Mouse (Mus musculus) embryonic stem cell, embryonic (primary cell): ENCODE data around the gene Neu2.

Experiments used
- CTCF ChIA-PET, 4 experiments: fragments of 300-600 bp in 2 of 4; fragments of 350-600 bp in 2 of 4; sonication (Branson Sonifier 250); formaldehyde crosslinking; loops; one replicate each; lab custom pipeline; 2022; ENCODE audit warnings: inconsistent platforms in 2 of 4; lab: Charles Lee
- POLR2A ChIA-PET, 4 experiments: fragments of 300-600 bp in 2 of 4; fragments of 350-600 bp in 2 of 4; sonication (Branson Sonifier 250); formaldehyde crosslinking; loops; one replicate each; lab custom pipeline; 2022; ENCODE audit warnings: antibody characterized with exemption in 4 of 4, inconsistent platforms in 1 of 4; lab: Charles Lee

Neu2 gene

GRCm38 (mm10) chr1:87623977-87624666 is 114.4 kb downstream of the Neu2 start:
- POLR2A ChIA-PET: interaction anchor here in 3 of 4 experiments (0.7 to 5.4 kb wide), 8 partner anchors 12 to 74 kb away, joined by 3 to 45 read pairs (median 4); no protein-coding TSS in a partner anchor

GRCm38 (mm10) chr1:87624826-87625225 is 115.1 kb downstream of the Neu2 start:
- POLR2A ChIA-PET: interaction anchor here in 3 of 4 experiments (0.6 to 5.4 kb wide), 8 partner anchors 11 to 1507 kb away, joined by 3 to 45 read pairs (median 4); no protein-coding TSS in a partner anchor
- CTCF ChIA-PET: interaction anchor here in 2 of 4 experiments (0.6 to 1.0 kb wide), 5 partner anchors 13 to 456 kb away, joined by 3 to 5 read pairs (median 3); no protein-coding TSS in a partner anchor

More at GRCm38 (mm10) chr1:87623977-87624666, 114.4 kb downstream of the Neu2 start:
- CTCF ChIA-PET: interaction anchor here in 1 of 4 experiments (0.9 to 1.6 kb wide), 3 partner anchors 13 to 16 kb away, joined by 3 to 4 read pairs (median 3); no protein-coding TSS in a partner anchor

- POLR2A ChIA-PET: interaction anchor here in 3 of 4 experiments (0.5 to 5.4 kb wide), 7 partner anchors 11 to 1506 kb away, joined by 3 to 45 read pairs (median 6); no protein-coding TSS in a partner anchor
- CTCF ChIA-PET: interaction anchor here in 2 of 4 experiments (0.6 to 0.9 kb wide), 5 partner anchors 17 to 455 kb away, joined by 3 to 5 read pairs (median 3); no protein-coding TSS in a partner anchor
These were observed 115.8 kb downstream of the Neu2 start for GRCm38 (mm10) chr1:87625254-87626025.

- CTCF ChIA-PET: no interaction called here
- POLR2A ChIA-PET: interaction anchor here in 3 of 4 experiments (0.5 to 5.4 kb wide), 6 partner anchors 10 to 300 kb away, joined by 3 to 45 read pairs (median 6); partner anchors contain the start of gene Gigyf2 (in 1 of the 3)
These were observed 116.7 kb downstream of the Neu2 start for GRCm38 (mm10) chr1:87626344-87626743.

- ChIA-PET CTCF (no interaction called here), POLR2A (interaction anchor here in 2 of 4 experiments (0.8 to 5.4 kb wide), 4 partner anchors 8 to 48 kb away, joined by 3 to 45 read pairs (median 16); no protein-coding TSS in a partner anchor)
These were observed 118.4 kb downstream of the Neu2 start for GRCm38 (mm10) chr1:87628085-87628484.

- CTCF ChIA-PET: no interaction called here
- POLR2A ChIA-PET: interaction anchor here in 2 of 4 experiments (0.6 to 1.3 kb wide), 2 partner anchors 31 to 44 kb away, joined by 3 read pairs; no protein-coding TSS in a partner anchor
These were observed 121.9 kb downstream of the Neu2 start for GRCm38 (mm10) chr1:87631584-87631983.

- ChIA-PET CTCF (no interaction called here), POLR2A (interaction anchor here in 1 of 4 experiments (1.3 kb wide), 1 partner anchor 43 kb away, joined by 3 read pairs; no protein-coding TSS in a partner anchor)
These were observed 122.5 kb downstream of the Neu2 start for GRCm38 (mm10) chr1:87632163-87632562.

- POLR2A ChIA-PET: interaction anchor here (0.6 to 5.0 kb wide), 36 partner anchors 10 to 424 kb away, joined by 3 to 45 read pairs (median 4); partner anchors contain the start of genes Inpp5d (in 2 of the 4), Atg16l1 (in 1 of the 4) and Gigyf2 (in 1 of the 4)
These were observed 127.0 kb downstream of the Neu2 start for GRCm38 (mm10) chr1:87636716-87637117.

GRCm38 (mm10) chr1:87637121-87637877 is 127.6 kb downstream of the Neu2 start:
- POLR2A ChIA-PET: interaction anchor here (0.5 to 5.0 kb wide), 41 partner anchors 9 to 1823 kb away, joined by 3 to 45 read pairs (median 4); partner anchors contain the start of genes Inpp5d (in 2 of the 4), Atg16l1 (in 1 of the 4) and Gigyf2 (in 1 of the 4)
- CTCF ChIA-PET: interaction anchor here (0.7 to 1.9 kb wide), 8 partner anchors 13 to 867 kb away, joined by 3 to 12 read pairs (median 4); no protein-coding TSS in a partner anchor

More at GRCm38 (mm10) chr1:87636716-87637117, 127.0 kb downstream of the Neu2 start:
- CTCF ChIA-PET: interaction anchor here in 3 of 4 experiments (1.1 to 1.9 kb wide), 4 partner anchors 28 to 95 kb away, joined by 3 to 9 read pairs (median 6); no protein-coding TSS in a partner anchor

GRCm38 (mm10) chr1:87637878-87638600 is 128.3 kb downstream of the Neu2 start:
- ChIA-PET POLR2A (interaction anchor here in 3 of 4 experiments (0.6 to 5.0 kb wide), 24 partner anchors 10 to 1822 kb away, joined by 3 to 45 read pairs (median 6); partner anchors contain the start of genes Inpp5d (in 2 of the 3) and Gigyf2 (in 1 of the 3)), CTCF (interaction anchor here (0.7 to 1.9 kb wide), 7 partner anchors 14 to 866 kb away, joined by 3 to 12 read pairs (median 5); no protein-coding TSS in a partner anchor)

GRCm38 (mm10) chr1:87639724-87640123 is 130.0 kb downstream of the Neu2 start:
- CTCF ChIA-PET: interaction anchor here in 1 of 4 experiments (0.6 kb wide), 1 partner anchor 1210 kb away, joined by 3 read pairs; no protein-coding TSS in a partner anchor

GRCm38 (mm10) chr1:87640165-87640661 is 130.5 kb downstream of the Neu2 start:
- POLR2A ChIA-PET: interaction anchor here in 2 of 4 experiments (0.7 to 1.8 kb wide), 4 partner anchors 9 to 152 kb away, joined by 3 to 7 read pairs (median 3); no protein-coding TSS in a partner anchor
- CTCF ChIA-PET: interaction anchor here in 2 of 4 experiments (0.6 to 0.7 kb wide), 2 partner anchors 130 to 1211 kb away, joined by 3 read pairs; no protein-coding TSS in a partner anchor

More at GRCm38 (mm10) chr1:87639724-87640123, 130.0 kb downstream of the Neu2 start:
- POLR2A ChIA-PET: interaction anchor here in 2 of 4 experiments (0.7 to 1.8 kb wide), 3 partner anchors 9 to 152 kb away, joined by 3 to 7 read pairs (median 3); no protein-coding TSS in a partner anchor

GRCm38 (mm10) chr1:87643016-87643415 is 133.3 kb downstream of the Neu2 start:
- ChIA-PET CTCF (no interaction called here), POLR2A (no interaction called here)

GRCm38 (mm10) chr1:87645041-87645440 is 135.4 kb downstream of the Neu2 start:
- ChIA-PET POLR2A (no interaction called here), CTCF (no interaction called here)

- CTCF ChIA-PET: no interaction called here
- POLR2A ChIA-PET: no interaction called here
These were observed 136.1 kb downstream of the Neu2 start for GRCm38 (mm10) chr1:87645748-87646147.
